Mouse (Mus musculus) ES-Bruce4 (cell line): Measurements from ENCODE around the gene Synpo2.

ENCODE experiments used
- CTCF ChIP-seq: IDR thresholded peaks from one replicate; pipeline ENCODE4 v1.8.1; 2011; ENCODE audit warnings: low read depth, low read length
- EP300 ChIP-seq: IDR thresholded peaks from 2 replicates; pipeline ENCODE4 v1.6.1; 2011; ENCODE audit warnings: low read depth, low read length; ENCODE audit not compliant: insufficient read depth
- POLR2A ChIP-seq: IDR thresholded peaks from one replicate; pipeline ENCODE4 v1.8.1; 2011; ENCODE audit warnings: low read length; ENCODE audit not compliant: insufficient read depth

- TF ChIP-seq CTCF (no peak), POLR2A (no peak), EP300 (no peak)
Observed at GRCm38 (mm10) chr3:123191602-123192001, 44.3 kb downstream of the Synpo2 start.
